Mouse (Mus musculus): ENCODE measurements around the gene Ssc5d. TPM values are rescaled to one million over a fixed set of nuclear protein-coding genes. Genes with fewer than 3 reads are reported as not detected.

The Ssc5d gene
- polyA plus RNA-seq, 1 experiment from 2014 or later, result 3.6 TPM

GRCm38 (mm10) chr7:4923586-4924364 is 1.8 kb upstream of the Ssc5d start:
- Histone ChIP-seq H3K9me3 (ENCODE audit: control insufficient read depth, low read length) (no peaks in the 10 kb centered on the region), H3K4me1 (ENCODE audit: control insufficient read depth, insufficient read depth, low read length) (peaks cover 42% of the 10 kb centered on the region), H3K36me3 (ENCODE audit: control insufficient read depth, insufficient read depth, low read length) (peaks cover 21% of the 10 kb centered on the region), H3K27me3 (replicated peaks; ENCODE audit: control insufficient read depth, insufficient read depth, low read length) (no peaks in the 10 kb centered on the region; the same call in 1 of the 2 replicates), H3K4me2 (ENCODE audit: low read depth, low read length) (peak overlapping the region; percentile 56), H3K9ac (ENCODE audit: low read depth, low read length) (peak overlapping the region; percentile 69), H3K27ac (ENCODE audit: low read length) (peak overlapping the region; percentile 91), H3K4me3 (ENCODE audit: low read length) (peak overlapping the region; percentile 24)
- ATAC-seq, result peak; percentile 19; the same call in 1 of the 2 replicates
- WGBS, result 7% methylated on average over 37 of the region's 37 CpGs

GRCm38 (mm10) chr7:4924483-4924882 is 1.1 kb upstream of the Ssc5d start:
- peak overlapping the region; percentile 56 for H3K4me2 ChIP-seq (ENCODE audit: low read depth, low read length)
- H3K9me3 ChIP-seq (ENCODE audit: control insufficient read depth, low read length), result no peaks in the 10 kb centered on the region
- no peak overlapping the region for H3K4me3 ChIP-seq (ENCODE audit: low read length)
- H3K27ac ChIP-seq (ENCODE audit: low read length), result peak overlapping the region; percentile 91
- peaks cover 15% of the 10 kb centered on the region for H3K36me3 ChIP-seq (ENCODE audit: control insufficient read depth, insufficient read depth, low read length)
- no peaks in the 10 kb centered on the region; the same call in 1 of the 2 replicates for H3K27me3 ChIP-seq (replicated peaks; ENCODE audit: control insufficient read depth, insufficient read depth, low read length)
- no peak for ATAC-seq
- WGBS, result under 1% methylated on average over 4 of the region's 4 CpGs
- H3K9ac ChIP-seq (ENCODE audit: low read depth, low read length), result peak overlapping the region; percentile 69
- peaks cover 42% of the 10 kb centered on the region for H3K4me1 ChIP-seq (ENCODE audit: control insufficient read depth, insufficient read depth, low read length)

- Histone ChIP-seq H3K36me3 (ENCODE audit: control insufficient read depth, insufficient read depth, low read length) (peaks cover 11% of the 10 kb centered on the region), H3K4me2 (ENCODE audit: low read depth, low read length) (0 out of 2 replicates have a peak overlapping the region, but pooled peaks have one; percentile 56), H3K27me3 (replicated peaks; ENCODE audit: control insufficient read depth, insufficient read depth, low read length) (no peaks in the 10 kb centered on the region; the same call in 1 of the 2 replicates), H3K9ac (ENCODE audit: low read depth, low read length) (no peak overlapping the region), H3K9me3 (ENCODE audit: control insufficient read depth, low read length) (no peaks in the 10 kb centered on the region), H3K27ac (ENCODE audit: low read length) (peak overlapping the region; percentile 91), H3K4me1 (ENCODE audit: control insufficient read depth, insufficient read depth, low read length) (peaks cover 42% of the 10 kb centered on the region), H3K4me3 (ENCODE audit: low read length) (no peak overlapping the region)
- 4% methylated on average over 4 of the region's 4 CpGs for WGBS
- peak; percentile 30 for ATAC-seq
These were observed 689 bp upstream of the Ssc5d start for GRCm38 (mm10) chr7:4924891-4925301.

- Histone ChIP-seq H3K27me3 (replicated peaks; ENCODE audit: control insufficient read depth, insufficient read depth, low read length) (no peaks in the 10 kb centered on the region; the same call in 1 of the 2 replicates), H3K36me3 (ENCODE audit: control insufficient read depth, insufficient read depth, low read length) (no peaks in the 10 kb centered on the region; the same call in 1 of the 2 replicates), H3K9me3 (ENCODE audit: control insufficient read depth, low read length) (no peaks in the 10 kb centered on the region), H3K9ac (ENCODE audit: low read depth, low read length) (peak overlapping the region; percentile 37; the same call in 1 of the 2 replicates), H3K4me1 (ENCODE audit: control insufficient read depth, insufficient read depth, low read length) (peaks cover 42% of the 10 kb centered on the region), H3K4me3 (ENCODE audit: low read length) (no peak overlapping the region), H3K4me2 (ENCODE audit: low read depth, low read length) (no peak overlapping the region), H3K27ac (ENCODE audit: low read length) (0 out of 2 replicates have a peak overlapping the region, but pooled peaks have one; percentile 89)
- WGBS, result 77% methylated on average over 16 of the region's 16 CpGs
- ATAC-seq, result no peak
These were observed 1.3 kb downstream of the Ssc5d start for GRCm38 (mm10) chr7:4926849-4927248.

GRCm38 (mm10) chr7:4927711-4928110 is 2.1 kb downstream of the Ssc5d start:
- Histone ChIP-seq H3K27me3 (replicated peaks; ENCODE audit: control insufficient read depth, insufficient read depth, low read length) (no peaks in the 10 kb centered on the region; the same call in 1 of the 2 replicates), H3K4me3 (ENCODE audit: low read length) (no peak overlapping the region), H3K4me2 (ENCODE audit: low read depth, low read length) (0 out of 2 replicates have a peak overlapping the region, but pooled peaks have one; percentile 2), H3K9me3 (ENCODE audit: control insufficient read depth, low read length) (no peaks in the 10 kb centered on the region), H3K4me1 (ENCODE audit: control insufficient read depth, insufficient read depth, low read length) (peaks cover 39% of the 10 kb centered on the region), H3K27ac (ENCODE audit: low read length) (no peak overlapping the region), H3K9ac (ENCODE audit: low read depth, low read length) (peak overlapping the region; percentile 13; the same call in 1 of the 2 replicates), H3K36me3 (ENCODE audit: control insufficient read depth, insufficient read depth, low read length) (no peaks in the 10 kb centered on the region; the same call in 1 of the 2 replicates)
- no peak for ATAC-seq
- WGBS, result 51% methylated on average over 8 of the region's 8 CpGs

GRCm38 (mm10) chr7:4928323-4928722 is 2.7 kb downstream of the Ssc5d start:
- ATAC-seq, result no peak

GRCm38 (mm10) chr7:4933103-4933502 is 7.5 kb downstream of the Ssc5d start:
- Histone ChIP-seq H3K9ac (ENCODE audit: low read depth, low read length) (no peak overlapping the region), H3K27me3 (replicated peaks; ENCODE audit: control insufficient read depth, insufficient read depth, low read length) (no peaks in the 10 kb centered on the region), H3K9me3 (ENCODE audit: control insufficient read depth, low read length) (no peaks in the 10 kb centered on the region), H3K4me3 (ENCODE audit: low read length) (no peak overlapping the region), H3K4me2 (ENCODE audit: low read depth, low read length) (no peak overlapping the region), H3K36me3 (ENCODE audit: control insufficient read depth, insufficient read depth, low read length) (no peaks in the 10 kb centered on the region; the same call in none of the 2 replicates), H3K4me1 (ENCODE audit: control insufficient read depth, insufficient read depth, low read length) (no peaks in the 10 kb centered on the region), H3K27ac (ENCODE audit: low read length) (no peak overlapping the region)
- ATAC-seq, result no peak
- 80% methylated on average over 12 of the region's 12 CpGs for WGBS

More at GRCm38 (mm10) chr7:4928323-4928722, 2.7 kb downstream of the Ssc5d start:
- Histone ChIP-seq H3K4me3 (ENCODE audit: low read length) (no peak overlapping the region), H3K4me1 (ENCODE audit: control insufficient read depth, insufficient read depth, low read length) (peaks cover 33% of the 10 kb centered on the region), H3K9me3 (ENCODE audit: control insufficient read depth, low read length) (no peaks in the 10 kb centered on the region), H3K9ac (ENCODE audit: low read depth, low read length) (no peak overlapping the region), H3K4me2 (ENCODE audit: low read depth, low read length) (0 out of 2 replicates have a peak overlapping the region, but pooled peaks have one; percentile 16), H3K27ac (ENCODE audit: low read length) (no peak overlapping the region), H3K36me3 (ENCODE audit: control insufficient read depth, insufficient read depth, low read length) (no peaks in the 10 kb centered on the region; the same call in 1 of the 2 replicates), H3K27me3 (replicated peaks; ENCODE audit: control insufficient read depth, insufficient read depth, low read length) (no peaks in the 10 kb centered on the region; the same call in 1 of the 2 replicates)
- WGBS, result 65% methylated on average over 17 of the region's 17 CpGs

GRCm38 (mm10) chr7:4934160-4934914 is 8.8 kb downstream of the Ssc5d start:
- no peak overlapping the region for H3K27ac ChIP-seq (ENCODE audit: low read length)
- ATAC-seq, result no peak
- no peaks in the 10 kb centered on the region for H3K9me3 ChIP-seq (ENCODE audit: control insufficient read depth, low read length)
- WGBS, result 79% methylated on average over 4 of the region's 4 CpGs
- no peaks in the 10 kb centered on the region; the same call in 1 of the 2 replicates for H3K36me3 ChIP-seq (ENCODE audit: control insufficient read depth, insufficient read depth, low read length)
- no peaks in the 10 kb centered on the region for H3K4me1 ChIP-seq (ENCODE audit: control insufficient read depth, insufficient read depth, low read length)
- no peak overlapping the region for H3K4me2 ChIP-seq (ENCODE audit: low read depth, low read length)
- H3K27me3 ChIP-seq (replicated peaks; ENCODE audit: control insufficient read depth, insufficient read depth, low read length), result no peaks in the 10 kb centered on the region
- H3K9ac ChIP-seq (ENCODE audit: low read depth, low read length), result no peak overlapping the region
- H3K4me3 ChIP-seq (ENCODE audit: low read length), result no peak overlapping the region

GRCm38 (mm10) chr7:4936832-4937231 is 11.2 kb downstream of the Ssc5d start:
- H3K4me2 ChIP-seq (ENCODE audit: low read depth, low read length), result no peak overlapping the region
- no peak for ATAC-seq
- no peaks in the 10 kb centered on the region for H3K4me1 ChIP-seq (ENCODE audit: control insufficient read depth, insufficient read depth, low read length)

More at GRCm38 (mm10) chr7:4936832-4937231, 11.2 kb downstream of the Ssc5d start:
- H3K36me3 ChIP-seq (ENCODE audit: control insufficient read depth, insufficient read depth, low read length), result no peaks in the 10 kb centered on the region; the same call in 1 of the 2 replicates
- H3K27me3 ChIP-seq (replicated peaks; ENCODE audit: control insufficient read depth, insufficient read depth, low read length), result no peaks in the 10 kb centered on the region
- H3K9me3 ChIP-seq (ENCODE audit: control insufficient read depth, low read length), result no peaks in the 10 kb centered on the region
- WGBS, result 76% methylated on average over 10 of the region's 10 CpGs
- no peak overlapping the region for H3K27ac ChIP-seq (ENCODE audit: low read length)
- no peak overlapping the region for H3K4me3 ChIP-seq (ENCODE audit: low read length)
- no peak overlapping the region for H3K9ac ChIP-seq (ENCODE audit: low read depth, low read length)
